Mouse (Mus musculus) forebrain, embryonic 16.5 days (tissue): ENCODE results near the gene Mxi1. TPM values are rescaled to one million over a fixed set of nuclear protein-coding genes. Genes with fewer than 3 reads are reported as not detected.

Experiments used
- ATAC-seq: fragments of 200-750 bp; cut with Nextera tagmentation; 2 replicates; pipeline ENCODE4 v1.8.0; 2017; ENCODE audit warnings: mild to moderate bottlenecking, moderate library complexity
- H3K27ac ChIP-seq: fragments of 300-500 bp; sonication (generic); 2 replicates; pipeline ENCODE4 v1.5.1; 2014; ENCODE audit warnings: low read length, control low read depth
- H3K27me3 ChIP-seq: fragments of 300-500 bp; sonication (generic); replicated peaks from 2 replicates; pipeline ENCODE4 v1.6.1; 2014; ENCODE audit warnings: low read length; ENCODE audit not compliant: control insufficient read depth, insufficient read depth
- H3K36me3 ChIP-seq: fragments of 300-500 bp; sonication (generic); 2 replicates; pipeline ENCODE4 v1.6.1; 2014; ENCODE audit not compliant: control insufficient read depth, insufficient read depth
- H3K4me1 ChIP-seq: fragments of 300-500 bp; sonication (generic); replicated peaks from 2 replicates; pipeline ENCODE4 v1.6.1; 2014; ENCODE audit warnings: low read length; ENCODE audit not compliant: control insufficient read depth, insufficient read depth
- H3K4me2 ChIP-seq: fragments of 300-500 bp; sonication (generic); 2 replicates; pipeline ENCODE4 v1.6.1; 2014; ENCODE audit warnings: mild to moderate bottlenecking, low read length, control low read depth
- H3K4me3 ChIP-seq: fragments of 300-500 bp; sonication (generic); replicated peaks from 2 replicates; pipeline ENCODE4 v1.5.1; 2014; ENCODE audit warnings: mild to moderate bottlenecking, low read length, control low read depth
- H3K9ac ChIP-seq: fragments of 300-500 bp; sonication (generic); replicated peaks from 2 replicates; pipeline ENCODE4 v1.6.1; 2014; ENCODE audit warnings: low read depth, low read length, control low read depth
- H3K9me3 ChIP-seq: fragments of 300-500 bp; sonication (generic); 2 replicates; pipeline ENCODE4 v1.6.1; 2016; ENCODE audit warnings: low read length; ENCODE audit not compliant: control insufficient read depth
- WGBS: fragments of 180-500 bp; shearing (Covaris S2); extraction: QIAGEN DNeasy Blood & Tissue Kit; methylation state at CpG from one replicate; pipeline ENCODE4 v1.1.7; 2014; 5-methylcytosine and 5-hydroxymethylcytosine counted together
- polyA plus RNA-seq: library from polyadenylated mRNA; unstranded; fragments of >200 nt; fragmentation: Nextera tagmentation; extraction: Ambion mirVana; gene quantifications from 2 replicates; pipeline ENCODE4 v1.2.1, GENCODE M21; 2015

The Mxi1 gene
- polyA plus RNA-seq, 1 experiment from 2014 or later = 46.7 TPM

DNA sequence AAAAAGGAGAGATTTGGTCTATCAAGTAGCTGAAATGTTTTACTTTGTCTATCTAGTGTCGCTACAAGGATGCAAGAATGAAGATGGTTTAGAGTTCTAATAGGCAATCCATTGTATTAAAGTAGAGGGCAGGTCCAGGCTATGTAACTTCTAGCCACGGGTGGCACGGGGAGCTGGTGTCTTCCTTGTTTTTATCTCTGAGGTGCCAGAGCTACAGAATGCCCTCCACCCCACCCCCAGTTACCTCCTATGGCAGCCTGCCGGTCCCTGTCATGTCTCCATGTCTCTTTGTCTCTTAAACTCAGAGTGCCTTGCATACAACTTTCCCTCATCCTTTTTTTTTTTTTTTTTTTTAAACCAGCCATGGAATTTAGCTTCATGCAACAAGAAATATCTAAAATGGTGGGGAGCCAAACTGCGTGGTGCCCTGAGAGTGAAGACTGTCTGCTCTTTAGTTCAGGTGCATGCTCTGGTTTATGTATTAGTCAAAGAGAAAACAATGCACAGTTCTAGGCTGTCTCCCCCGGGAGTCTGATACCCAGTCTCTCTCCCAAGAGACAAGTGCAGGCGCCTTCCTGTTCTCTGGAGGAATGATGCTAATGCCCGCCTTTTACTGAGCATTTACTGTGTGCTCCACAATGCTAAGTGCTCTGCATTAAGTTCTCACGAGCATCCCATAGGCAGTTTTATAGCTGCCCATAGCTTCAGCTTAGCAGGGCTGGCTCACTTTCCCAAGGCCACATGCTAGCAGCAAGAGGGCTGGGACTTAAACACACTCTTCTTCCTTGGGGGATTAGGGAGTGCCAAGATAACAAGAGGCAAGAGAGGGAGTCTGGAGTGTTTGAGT is 10.2 kb downstream of the Mxi1 start:
- peaks cover 6% of the 10 kb centered on the region for H3K4me1 ChIP-seq
- no peak overlapping the region for H3K4me3 ChIP-seq
- no peak overlapping the region for H3K9ac ChIP-seq
- H3K9me3 ChIP-seq = no peaks in the 10 kb centered on the region
- no peaks in the 10 kb centered on the region for H3K27me3 ChIP-seq
- no peak overlapping the region for H3K4me2 ChIP-seq
- WGBS = 79% methylated on average over 9 of the region's 9 CpGs
- no peak overlapping the region for H3K27ac ChIP-seq
- H3K36me3 ChIP-seq = no peaks in the 10 kb centered on the region
- ATAC-seq = no peak

DNA sequence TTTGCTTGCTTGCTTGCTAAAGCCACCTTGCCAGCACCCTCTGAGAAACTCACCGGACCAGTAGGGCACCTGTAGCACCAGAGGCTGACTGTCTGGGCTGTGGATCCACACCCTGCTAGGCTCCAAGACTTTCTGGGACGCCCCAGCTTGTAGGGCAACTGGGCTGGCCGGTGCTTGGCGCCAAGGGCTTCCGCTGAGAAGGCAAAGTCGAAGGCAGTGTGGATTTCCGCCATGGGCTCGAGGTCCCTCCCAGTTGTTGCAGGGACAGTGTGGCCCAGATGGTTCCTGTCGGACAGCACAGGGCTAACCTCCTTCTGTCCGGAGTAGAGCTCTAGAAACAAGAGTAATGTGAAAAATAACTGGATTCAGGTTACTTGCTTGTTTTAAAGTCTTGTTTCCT is 11.0 kb downstream of the Mxi1 start:
- Histone ChIP-seq H3K4me3 (no peak overlapping the region), H3K4me2 (no peak overlapping the region), H3K4me1 (peaks cover 14% of the 10 kb centered on the region), H3K9ac (no peak overlapping the region), H3K27me3 (no peaks in the 10 kb centered on the region), H3K36me3 (no peaks in the 10 kb centered on the region), H3K9me3 (no peaks in the 10 kb centered on the region), H3K27ac (no peak overlapping the region)
- no peak for ATAC-seq
- WGBS = 82% methylated on average over 10 of the region's 10 CpGs

DNA sequence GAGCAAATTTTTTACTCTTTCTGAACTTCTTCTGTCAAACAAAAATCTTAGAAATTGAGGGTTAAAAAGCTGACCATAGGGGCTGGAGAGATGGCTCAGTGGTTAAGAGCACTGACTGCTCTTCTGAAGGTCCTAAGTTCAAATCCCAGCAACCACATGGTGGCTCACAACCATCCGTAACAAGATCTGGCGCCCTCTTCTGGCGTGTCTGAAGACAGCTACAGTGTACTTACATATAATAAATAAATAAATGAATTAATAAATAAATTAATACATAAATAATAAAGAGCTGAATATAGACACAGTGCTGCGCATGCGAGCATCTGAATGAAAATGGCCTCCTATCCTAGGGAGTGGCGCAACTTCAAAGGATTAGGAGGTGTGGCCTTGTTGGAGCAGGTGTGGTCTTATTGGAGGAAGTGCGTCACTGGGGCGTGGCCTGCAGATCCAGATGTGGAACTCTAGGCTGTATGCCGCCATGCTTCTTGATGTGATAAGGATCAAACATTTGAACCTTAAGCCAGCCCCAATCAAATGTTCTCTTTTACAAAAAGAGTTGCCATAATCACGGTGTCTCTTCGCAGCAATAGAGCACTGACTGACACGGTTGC is 12.2 kb downstream of the Mxi1 start:
- WGBS = 91% methylated on average over 12 of the region's 12 CpGs
- ATAC-seq = no peak
- peaks cover 16% of the 10 kb centered on the region for H3K4me1 ChIP-seq

DNA sequence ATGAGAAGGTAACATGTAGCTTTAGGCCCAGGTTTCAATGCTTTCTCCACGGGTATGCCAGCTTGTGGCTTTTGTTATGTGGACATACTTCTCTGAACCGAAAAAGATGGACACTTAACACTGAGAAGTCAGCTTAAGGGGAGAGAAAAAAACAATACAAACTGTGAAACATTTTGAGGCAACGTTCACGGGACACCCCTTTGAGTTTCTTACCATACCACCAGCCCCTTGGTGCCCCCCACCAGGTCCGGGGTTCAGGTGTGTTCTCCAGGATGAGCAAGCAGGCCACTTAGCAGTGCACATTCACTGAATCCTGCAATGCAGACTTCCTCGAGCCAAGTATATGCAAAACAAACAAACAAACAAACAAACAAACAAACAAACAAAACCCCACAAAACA is 14.5 kb downstream of the Mxi1 start:
- H3K4me3 ChIP-seq = no peak overlapping the region
- H3K9ac ChIP-seq = no peak overlapping the region
- H3K4me2 ChIP-seq = no peak overlapping the region
- no peaks in the 10 kb centered on the region for H3K9me3 ChIP-seq
- WGBS = 43% methylated on average over 6 of the region's 6 CpGs
- H3K36me3 ChIP-seq = no peaks in the 10 kb centered on the region
- peaks cover 19% of the 10 kb centered on the region for H3K4me1 ChIP-seq
- no peak overlapping the region for H3K27ac ChIP-seq
- ATAC-seq = no peak
- H3K27me3 ChIP-seq = no peaks in the 10 kb centered on the region

More for the DNA sequence above, 12.2 kb downstream of the Mxi1 start:
- Histone ChIP-seq H3K4me3 (no peak overlapping the region), H3K9me3 (no peaks in the 10 kb centered on the region), H3K9ac (no peak overlapping the region), H3K27ac (no peak overlapping the region), H3K4me2 (no peak overlapping the region), H3K36me3 (no peaks in the 10 kb centered on the region), H3K27me3 (no peaks in the 10 kb centered on the region)

DNA sequence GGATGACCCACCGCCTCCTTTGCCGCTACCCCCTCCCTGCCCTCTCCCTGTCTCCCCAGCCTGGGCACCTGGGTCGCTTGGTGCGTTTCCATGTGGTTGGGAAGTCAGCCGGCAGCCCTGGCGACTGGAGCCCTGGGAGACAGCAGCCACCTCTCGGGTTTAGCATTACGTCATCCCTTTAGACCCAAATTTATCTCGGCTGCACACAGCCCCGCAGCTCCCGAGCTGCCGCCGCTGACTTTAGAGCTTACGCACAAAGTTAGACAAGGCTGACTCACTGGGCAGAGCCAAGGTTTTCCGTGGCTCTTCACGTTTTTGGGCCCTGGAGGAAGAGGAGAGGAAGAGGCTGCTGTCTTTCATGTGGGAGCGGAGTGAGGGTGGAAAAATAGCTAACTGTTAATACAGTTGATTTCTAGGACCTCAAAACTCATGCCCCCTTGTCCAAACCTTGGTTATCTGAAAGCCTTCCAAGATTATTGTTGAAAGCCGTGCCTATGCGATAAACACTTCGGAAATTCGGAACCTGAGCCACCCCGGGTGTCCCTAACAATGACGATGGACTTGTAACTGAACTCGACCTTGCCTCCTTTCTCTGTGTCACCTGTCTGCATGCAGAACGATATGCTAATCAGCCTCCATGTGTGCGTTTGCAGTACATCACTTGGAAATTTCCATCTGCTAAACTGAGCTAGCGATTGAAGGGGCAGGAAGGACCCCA is 15.4 kb downstream of the Mxi1 start:
- Histone ChIP-seq H3K4me3 (peak overlapping the region; percentile 36), H3K36me3 (no peaks in the 10 kb centered on the region), H3K4me1 (peaks cover 26% of the 10 kb centered on the region), H3K27ac (0 out of 2 replicates have a peak overlapping the region, but pooled peaks have one; percentile 31), H3K9ac (peak overlapping the region; percentile 49), H3K4me2 (peak overlapping the region; percentile 56), H3K9me3 (no peaks in the 10 kb centered on the region), H3K27me3 (no peaks in the 10 kb centered on the region)
- no peak for ATAC-seq
- 8% methylated on average over 27 of the region's 27 CpGs for WGBS

DNA sequence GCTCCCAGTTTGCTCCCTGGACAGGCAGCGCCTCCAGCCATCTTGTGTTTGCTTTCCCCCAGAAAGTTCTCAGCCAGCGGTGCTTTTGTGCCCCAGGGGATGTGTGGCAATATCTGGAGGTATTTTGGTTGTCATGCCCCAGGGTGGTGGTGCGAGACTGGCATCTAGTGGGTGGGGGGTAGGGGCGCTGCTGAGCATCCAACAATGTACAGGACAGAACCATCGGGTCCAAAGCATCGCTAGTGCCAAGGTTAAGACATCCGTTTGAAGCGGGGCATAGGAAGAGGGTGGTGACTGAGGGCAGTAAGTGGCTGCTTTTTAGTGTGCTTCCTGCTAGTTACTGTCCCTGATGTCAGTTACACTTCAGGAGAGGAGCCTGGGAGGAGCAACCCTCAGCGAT is 17.8 kb downstream of the Mxi1 start:
- no peak for ATAC-seq
- Histone ChIP-seq H3K4me3 (no peak overlapping the region), H3K4me2 (no peak overlapping the region), H3K4me1 (peaks cover 26% of the 10 kb centered on the region), H3K27me3 (no peaks in the 10 kb centered on the region), H3K9ac (no peak overlapping the region), H3K27ac (no peak overlapping the region), H3K9me3 (no peaks in the 10 kb centered on the region), H3K36me3 (peaks cover 6% of the 10 kb centered on the region)
- WGBS = 67% methylated on average over 9 of the region's 9 CpGs

DNA sequence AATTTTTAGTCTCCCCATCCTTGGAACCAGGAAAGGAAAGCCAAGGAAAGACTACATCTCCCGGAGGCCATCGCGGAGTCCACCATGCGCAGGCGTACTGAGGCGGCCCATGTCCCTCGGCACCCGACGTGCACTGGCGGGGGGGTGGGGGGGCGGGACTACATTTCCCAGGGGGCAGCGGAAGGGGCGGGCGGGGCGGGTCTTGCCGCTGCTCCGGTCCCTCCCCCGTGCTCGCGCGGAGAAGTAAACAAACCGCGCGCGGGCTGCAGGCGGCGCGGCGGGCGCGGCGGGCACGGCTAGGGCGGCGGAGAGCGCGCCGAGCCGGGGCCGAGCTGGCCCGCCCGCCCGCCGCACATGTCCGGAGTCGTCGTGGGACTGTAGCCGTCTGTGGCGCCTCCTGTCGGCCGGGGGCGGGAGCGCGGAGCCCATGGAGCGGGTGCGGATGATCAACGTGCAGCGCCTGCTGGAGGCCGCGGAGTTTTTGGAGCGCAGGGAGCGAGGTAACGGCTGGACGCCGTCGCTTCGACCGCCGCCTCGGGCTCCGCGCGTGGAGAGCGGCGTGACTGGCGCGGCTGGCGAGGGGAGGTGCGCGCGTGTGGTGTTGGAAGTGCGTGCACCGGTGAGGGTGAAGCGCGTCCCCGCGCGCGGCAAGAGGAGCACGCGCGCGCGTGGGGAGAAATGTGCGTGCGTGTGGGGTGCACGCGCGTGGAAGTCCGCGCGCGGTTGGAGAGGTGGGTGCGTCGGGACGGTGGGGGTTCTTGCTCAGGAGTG is 19.1 kb downstream of the Mxi1 start:
- 0% methylated on average over 86 of the region's 106 CpGs for WGBS
- peaks cover 6% of the 10 kb centered on the region for H3K36me3 ChIP-seq
- H3K4me3 ChIP-seq = peak overlapping the region; percentile 82
- no peaks in the 10 kb centered on the region for H3K9me3 ChIP-seq
- H3K4me2 ChIP-seq = peak overlapping the region; percentile 90
- H3K27me3 ChIP-seq = no peaks in the 10 kb centered on the region
- H3K27ac ChIP-seq = peak overlapping the region; percentile 63
- H3K4me1 ChIP-seq = peaks cover 26% of the 10 kb centered on the region
- H3K9ac ChIP-seq = peak overlapping the region; percentile 70
- ATAC-seq = peak; percentile 86

DNA sequence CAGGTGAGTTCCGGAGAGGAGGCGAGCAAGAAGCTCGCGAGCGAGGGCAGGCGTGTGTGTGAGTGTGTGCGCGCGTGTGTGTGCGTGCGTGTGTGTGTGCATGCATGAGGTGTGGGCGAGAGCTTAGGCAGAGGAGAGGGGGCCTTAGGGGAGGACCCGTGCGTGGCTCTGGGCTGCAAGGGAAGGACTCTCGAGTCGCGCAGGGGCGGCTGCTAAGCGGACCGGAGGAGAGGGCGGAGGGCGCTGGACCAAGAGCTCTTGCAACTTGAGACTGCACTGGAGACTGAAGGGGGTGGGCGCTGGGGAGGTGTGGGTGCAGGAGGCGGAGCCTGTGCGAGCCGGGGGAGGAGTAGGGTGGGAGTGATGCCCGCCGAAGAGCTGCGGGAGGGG is 19.7 kb downstream of the Mxi1 start:
- no peaks in the 10 kb centered on the region for H3K27me3 ChIP-seq
- WGBS = 0% methylated on average over 29 of the region's 29 CpGs
- peak overlapping the region; percentile 82 for H3K4me3 ChIP-seq
- H3K27ac ChIP-seq = peak overlapping the region; percentile 63
- H3K4me1 ChIP-seq = peaks cover 27% of the 10 kb centered on the region
- no peaks in the 10 kb centered on the region for H3K9me3 ChIP-seq
- peak; percentile 58 for ATAC-seq
- H3K36me3 ChIP-seq = peaks cover 6% of the 10 kb centered on the region
- H3K9ac ChIP-seq = peak overlapping the region; percentile 70
- H3K4me2 ChIP-seq = peak overlapping the region; percentile 90
